In the genomic region with DNA sequence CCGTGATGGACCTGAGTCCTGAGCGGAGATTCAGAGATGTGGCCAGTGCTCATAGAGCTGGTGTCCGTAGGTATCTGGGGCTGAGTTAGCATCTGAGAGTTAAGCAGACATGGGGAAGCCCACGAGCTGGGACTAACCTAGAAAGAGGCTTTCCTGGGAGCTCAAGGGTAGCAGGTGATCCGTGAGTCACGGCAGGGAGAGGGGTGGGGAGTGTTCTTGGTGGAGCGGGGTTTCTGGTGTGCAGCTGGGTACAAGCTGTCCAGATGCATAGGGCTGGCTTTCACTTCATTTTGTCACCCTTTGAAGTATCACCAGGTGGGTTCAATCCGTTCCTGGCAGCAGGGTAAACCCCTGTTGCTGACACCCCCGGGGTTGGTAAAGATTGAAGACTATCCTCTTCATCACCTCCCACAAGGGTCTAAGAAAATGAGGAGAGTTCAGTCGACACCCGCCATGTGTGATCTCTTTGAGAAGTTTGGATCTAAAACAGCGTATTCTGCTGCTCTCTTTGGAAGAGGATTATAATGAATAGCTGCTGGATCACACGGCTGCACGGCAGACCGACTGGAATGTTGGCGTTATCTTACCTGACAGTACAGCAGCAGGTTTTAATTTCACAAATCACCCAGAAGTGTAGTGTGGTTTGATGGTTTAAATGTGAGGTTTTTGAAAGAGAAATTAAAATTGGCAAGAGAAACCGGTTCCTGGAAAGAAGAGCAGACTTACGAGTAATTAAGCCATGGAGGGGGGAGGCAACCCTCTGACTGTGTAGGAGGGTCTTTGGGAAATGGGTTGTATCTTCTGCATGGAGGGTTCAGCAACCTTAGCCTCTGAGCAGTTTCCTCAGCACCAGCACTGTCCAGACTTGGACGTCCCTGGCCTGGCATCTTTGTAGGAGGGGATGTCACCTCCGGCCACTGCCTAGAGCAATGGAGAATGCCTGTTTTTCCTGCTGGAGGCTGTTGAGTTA, we compare ENCODE assay signal across 10 mouse cellular contexts.
DNase-seq lines count a peak whose midpoint lies in the region; ATAC-seq and TF ChIP-seq lines count a peak whose summit lies in the region.
"Had no signal": no experiment of that assay in that cellular context is flagged by ENCODE, and none has a peak within 500 bp of the region (broad histone marks: within the 10 kb centered on the region; RNA-seq: fewer than 3 reads in every experiment).

No protein-coding gene starts in this region.

- H3ac ChIP-seq in C2C12 (ENCODE audit: control insufficient read depth, insufficient read length, low read depth), result peak overlapping the region; percentile 60

- ATAC-seq in heart, embryonic 14.5 days (ENCODE audit: insufficient number of reproducible peaks, insufficient read depth, low FRiP score, low read depth), result no peak
- no peak for ATAC-seq in limb, embryonic 12.5 days (ENCODE audit: insufficient number of reproducible peaks, insufficient read depth, low FRiP score, low TSS enrichment, low read depth)
- ATAC-seq: forebrain, embryonic 15.5 days had no signal

- peak overlapping the region; percentile 3 to 45; a peak in 3 of 4 replicates for H3K4me3 ChIP-seq in heart, embryonic 14.5 days (ENCODE audit: control insufficient read depth in 1 of 2, insufficient read depth in 1 of 2, low read depth in 1 of 2, low read length in 2 of 2)
- peak overlapping the region; percentile 54 for H3K4me3 ChIP-seq in C2C12 (ENCODE audit: insufficient read depth, poor library complexity, severe bottlenecking)
- no peak overlapping the region for H3K4me3 ChIP-seq in limb, embryonic 12.5 days (replicated peaks)
- H3K4me3 ChIP-seq: forebrain, embryonic 15.5 days had no signal

- no peak for DNase-seq in heart, adult 8-10 months (ENCODE audit: low spot score)
- DNase-seq in brain, adult 2 months (ENCODE audit: low read depth, low spot score), result peak; percentile 47
- no peak for DNase-seq in left cerebral cortex, postnatal 36 days (ENCODE audit: low spot score in 2 of 2)
- DNase-seq in right cerebral cortex, postnatal 25 days, result no peak
- DNase-seq in adrenal gland, adult 8-10 months, result no peak
- DNase-seq: kidney, postnatal 10 days had no signal

- H3K4me2 ChIP-seq in heart, embryonic 14.5 days (ENCODE audit: low read length), result peak overlapping the region; percentile 60
- H3K4me2 ChIP-seq in limb, embryonic 12.5 days, result 0 out of 2 replicates have a peak overlapping the region, but pooled peaks have one; percentile 10
- H3K4me2 ChIP-seq: forebrain, embryonic 15.5 days had no signal

- no peaks in the 10 kb centered on the region for H3K79me3 ChIP-seq in C2C12 (ENCODE audit: low read depth)

- H3K36me3 ChIP-seq in heart, embryonic 14.5 days (ENCODE audit: control insufficient read depth, insufficient read depth, low read length), result no peaks in the 10 kb centered on the region
- peaks cover 9% of the 10 kb centered on the region for H3K36me3 ChIP-seq in C2C12 (ENCODE audit: control insufficient read depth, insufficient read depth)
- H3K36me3 ChIP-seq in limb, embryonic 12.5 days, result no peaks in the 10 kb centered on the region
- H3K36me3 ChIP-seq: forebrain, embryonic 15.5 days had no signal

- peak overlapping the region; percentile 95 to 97 for H3K27ac ChIP-seq in heart, embryonic 14.5 days (replicated peaks in 1 of 2; ENCODE audit: control insufficient read depth in 1 of 2, insufficient read depth in 1 of 2, low read depth in 2 of 2, low read length in 2 of 2)
- H3K27ac ChIP-seq in limb, embryonic 12.5 days, result peak overlapping the region; percentile 64; the same call in 1 of the 2 replicates
- H3K27ac ChIP-seq: forebrain, embryonic 15.5 days had no signal

- peak overlapping the region; percentile 67 for H3K9ac ChIP-seq in heart, embryonic 14.5 days (ENCODE audit: low read length)
- no peak overlapping the region for H3K9ac ChIP-seq in limb, embryonic 12.5 days (replicated peaks)
- H3K9ac ChIP-seq: forebrain, embryonic 15.5 days had no signal

- H3K4me1 ChIP-seq in heart, embryonic 14.5 days (ENCODE audit: control insufficient read depth in 2 of 2, insufficient read depth in 2 of 2, low read length in 2 of 2), result peaks cover 37 to 74% of the 10 kb centered on the region in 2 experiments
- H3K4me1 ChIP-seq in limb, embryonic 12.5 days (replicated peaks), result peaks cover 20% of the 10 kb centered on the region

- H3K9me3 ChIP-seq in heart, embryonic 14.5 days (ENCODE audit: control insufficient read depth, low read length), result no peaks in the 10 kb centered on the region
- H3K9me3 ChIP-seq in limb, embryonic 12.5 days, result no peaks in the 10 kb centered on the region
- H3K9me3 ChIP-seq: forebrain, embryonic 15.5 days had no signal

- H3K27me3 ChIP-seq in heart, embryonic 14.5 days (ENCODE audit: control insufficient read depth, insufficient read depth, low read length), result no peaks in the 10 kb centered on the region
- no peaks in the 10 kb centered on the region for H3K27me3 ChIP-seq in C2C12 (ENCODE audit: control insufficient read depth, insufficient read depth, insufficient read length)
- H3K27me3 ChIP-seq in limb, embryonic 12.5 days, result 0 out of 2 replicates have a peak, but pooled peaks cover 2% of the 10 kb centered on the region
- H3K27me3 ChIP-seq: forebrain, embryonic 15.5 days had no signal

- TF ChIP-seq CTCF in C2C12 (IDR thresholded peaks at IDR 0.05; ENCODE audit: control insufficient read depth, insufficient read depth, insufficient read length), result no peak

- intact Hi-C loops in left cerebral cortex, postnatal 36 days (cut with DNase I), result no loop called here

- H3K79me2 ChIP-seq in C2C12 (ENCODE audit: control insufficient read depth, insufficient read depth), result peaks cover 33% of the 10 kb centered on the region

- WGBS in heart, embryonic 14.5 days, result 40% methylated on average over 20 of the region's 20 CpGs
- WGBS in limb, embryonic 12.5 days, result 48% methylated on average over 20 of the region's 20 CpGs

TF ChIP-seq in C2C12, 6 proteins besides CTCF, POLR2A, EP300 and RAD21:
- TF ChIP-seq FOSL1 (IDR thresholded peaks at IDR 0.05; ENCODE audit: insufficient read depth, low read length, poor library complexity, severe bottlenecking), result no peak
- no peak for TF ChIP-seq MYOG (IDR thresholded peaks at IDR 0.05; ENCODE audit: control insufficient read depth, extremely low read depth, insufficient read length)
- TF ChIP-seq CEBPB (IDR thresholded peaks at IDR 0.05; ENCODE audit: low read depth), result no peak
- TF ChIP-seq USF1 (IDR thresholded peaks at IDR 0.05; ENCODE audit: low read depth), result no peak
- no peak for TF ChIP-seq MAX (IDR thresholded peaks at IDR 0.05)
- TF ChIP-seq MYOD1 (IDR thresholded peaks at IDR 0.05; ENCODE audit: control insufficient read depth, insufficient read length, low read depth), result no peak
